Mouse (Mus musculus): Measurements from ENCODE around the gene Akap13. TPM values are rescaled to one million over a fixed set of nuclear protein-coding genes. Genes with fewer than 3 reads are reported as not detected.

Gene Akap13
- polyA plus RNA-seq, 1 experiment, result 13.2 TPM

DNA sequence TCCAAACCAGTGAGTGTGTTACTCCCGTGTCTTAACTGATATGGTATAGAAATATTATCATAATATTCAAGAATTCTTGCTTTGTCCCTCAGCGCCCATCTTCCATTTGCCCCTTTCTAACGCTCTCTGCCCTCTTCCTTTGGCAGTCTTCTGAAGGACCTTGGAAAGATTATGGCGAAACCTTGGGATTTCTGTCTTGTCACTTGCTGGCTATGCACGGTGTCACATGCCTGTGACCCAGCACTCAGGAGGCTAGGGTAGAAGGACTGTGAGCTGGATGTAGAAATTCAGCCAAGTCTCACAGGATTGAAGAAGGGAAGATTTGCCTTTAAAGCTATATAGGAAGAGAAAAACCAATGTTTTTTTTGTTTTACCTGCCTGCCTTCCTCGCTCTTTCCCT is 212.2 kb downstream of the Akap13 start:
- H3K27me3 ChIP-seq (replicated peaks; ENCODE audit: control insufficient read depth, insufficient read depth, low read length), result no peaks in the 10 kb centered on the region
- 94% methylated on average over 6 of the region's 6 CpGs for WGBS
- H3K27ac ChIP-seq (ENCODE audit: insufficient read depth, low read depth, low read length), result no peak overlapping the region
- peaks cover 1% of the 10 kb centered on the region; the same call in 1 of the 2 replicates for H3K36me3 ChIP-seq (ENCODE audit: control insufficient read depth, insufficient read depth, low read length)
- no peak for TF ChIP-seq CTCF (conservative IDR thresholded peaks at IDR 0.05; ENCODE audit: insufficient read depth, insufficient read length, low read depth, low read length)
- no peak for TF ChIP-seq POLR2A (IDR thresholded peaks at IDR 0.05; ENCODE audit: low read depth, low read length)
- no peak for DNase-seq
- no peaks in the 10 kb centered on the region; the same call in 1 of the 2 replicates for H3K4me1 ChIP-seq (ENCODE audit: control insufficient read depth, insufficient read depth, low read length)
- H3K4me3 ChIP-seq (ENCODE audit: insufficient read depth, low read depth, low read length), result no peak overlapping the region

DNA sequence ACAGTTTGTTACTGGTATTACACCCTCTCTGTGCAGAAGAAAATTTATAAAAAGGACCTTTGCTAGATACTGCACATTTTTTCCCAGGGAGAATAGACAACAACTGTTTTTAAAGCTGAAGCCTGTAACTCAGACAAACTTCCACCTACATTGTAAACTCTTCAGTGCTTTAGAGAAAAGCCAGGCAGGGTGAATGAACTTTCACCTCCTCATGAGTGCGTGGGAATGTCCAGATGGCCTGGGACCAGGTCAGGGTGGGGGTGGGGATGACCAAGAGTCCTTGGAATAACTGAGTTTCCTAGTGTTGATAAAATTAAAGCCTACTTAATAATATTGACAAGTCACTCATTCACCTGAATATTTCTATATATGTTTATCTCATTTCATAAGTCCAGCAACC is 213.1 kb downstream of the Akap13 start:
- peaks cover 2% of the 10 kb centered on the region; the same call in 1 of the 2 replicates for H3K36me3 ChIP-seq (ENCODE audit: control insufficient read depth, insufficient read depth, low read length)
- WGBS, result 36% methylated on average over 1 of the region's 1 CpGs
- TF ChIP-seq POLR2A (IDR thresholded peaks at IDR 0.05; ENCODE audit: low read depth, low read length) (no peak), CTCF (conservative IDR thresholded peaks at IDR 0.05; ENCODE audit: insufficient read depth, insufficient read length, low read depth, low read length) (no peak)
- no peaks in the 10 kb centered on the region; the same call in 1 of the 2 replicates for H3K4me1 ChIP-seq (ENCODE audit: control insufficient read depth, insufficient read depth, low read length)
- no peaks in the 10 kb centered on the region for H3K27me3 ChIP-seq (replicated peaks; ENCODE audit: control insufficient read depth, insufficient read depth, low read length)
- H3K4me3 ChIP-seq (ENCODE audit: insufficient read depth, low read depth, low read length), result no peak overlapping the region
- no peak overlapping the region for H3K27ac ChIP-seq (ENCODE audit: insufficient read depth, low read depth, low read length)
- DNase-seq, result no peak

DNA sequence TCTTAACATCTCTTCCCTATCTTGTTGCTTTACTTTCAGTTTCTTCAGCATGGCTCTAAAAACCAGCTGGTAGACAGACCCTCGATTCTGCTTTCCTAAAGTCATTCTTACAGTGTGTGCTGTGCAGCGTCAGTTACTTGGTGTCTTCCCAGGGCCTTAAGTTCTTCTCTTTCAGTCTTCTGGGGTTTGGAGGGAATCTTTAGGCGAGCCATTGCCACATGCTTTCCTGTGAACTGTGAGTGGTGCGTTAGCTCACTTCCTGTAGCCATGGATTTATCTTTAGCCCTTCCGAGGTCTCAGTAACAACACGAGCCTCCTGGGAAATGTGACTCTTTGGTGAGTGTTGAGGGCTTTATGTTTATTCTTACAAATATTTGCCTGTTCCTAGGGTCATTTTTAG is 214.1 kb downstream of the Akap13 start:
- no peak overlapping the region for H3K4me3 ChIP-seq (ENCODE audit: insufficient read depth, low read depth, low read length)
- peak; percentile 36 for DNase-seq

DNA sequence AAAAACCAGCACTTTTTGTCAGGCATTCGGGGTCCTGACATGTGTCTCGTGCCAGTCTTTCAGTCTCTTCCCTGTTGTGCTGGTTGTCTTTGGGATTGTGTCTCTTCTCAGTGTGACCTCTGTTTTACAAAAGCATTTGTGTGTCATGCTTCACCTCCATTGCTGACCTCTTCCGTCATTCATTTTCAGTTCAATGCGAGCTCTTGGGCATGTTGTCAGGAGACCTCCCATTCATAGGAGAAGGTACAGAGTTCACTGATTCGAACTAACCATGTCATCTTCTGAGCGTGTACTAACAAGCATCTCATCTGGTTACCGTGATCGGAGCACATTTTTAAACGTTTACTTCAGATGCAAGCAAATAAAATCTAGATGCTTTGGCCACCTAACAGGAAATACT is 224.3 kb downstream of the Akap13 start:
- TF ChIP-seq CTCF (conservative IDR thresholded peaks at IDR 0.05; ENCODE audit: insufficient read depth, insufficient read length, low read depth, low read length) (no peak), POLR2A (IDR thresholded peaks at IDR 0.05; ENCODE audit: low read depth, low read length) (no peak)
- 66% methylated on average over 9 of the region's 9 CpGs for WGBS
- H3K27me3 ChIP-seq (replicated peaks; ENCODE audit: control insufficient read depth, insufficient read depth, low read length), result no peaks in the 10 kb centered on the region
- H3K4me3 ChIP-seq (ENCODE audit: insufficient read depth, low read depth, low read length), result no peak overlapping the region
- 0 out of 2 replicates have a peak, but pooled peaks cover 4% of the 10 kb centered on the region for H3K4me1 ChIP-seq (ENCODE audit: control insufficient read depth, insufficient read depth, low read length)
- H3K27ac ChIP-seq (ENCODE audit: insufficient read depth, low read depth, low read length), result no peak overlapping the region
- peak; percentile 29 for DNase-seq
- H3K36me3 ChIP-seq (ENCODE audit: control insufficient read depth, insufficient read depth, low read length), result peaks cover 6% of the 10 kb centered on the region; the same call in 1 of the 2 replicates

More for the DNA sequence above, 214.1 kb downstream of the Akap13 start:
- Histone ChIP-seq H3K36me3 (ENCODE audit: control insufficient read depth, insufficient read depth, low read length) (peaks cover 2% of the 10 kb centered on the region; the same call in 1 of the 2 replicates), H3K4me1 (ENCODE audit: control insufficient read depth, insufficient read depth, low read length) (no peaks in the 10 kb centered on the region; the same call in 1 of the 2 replicates), H3K27ac (ENCODE audit: insufficient read depth, low read depth, low read length) (peak overlapping the region; percentile 27; the same call in 1 of the 2 replicates), H3K27me3 (replicated peaks; ENCODE audit: control insufficient read depth, insufficient read depth, low read length) (no peaks in the 10 kb centered on the region)
- no peak for TF ChIP-seq CTCF (conservative IDR thresholded peaks at IDR 0.05; ENCODE audit: insufficient read depth, insufficient read length, low read depth, low read length)
- TF ChIP-seq POLR2A (IDR thresholded peaks at IDR 0.05; ENCODE audit: low read depth, low read length), result no peak
- 59% methylated on average over 6 of the region's 6 CpGs for WGBS

DNA sequence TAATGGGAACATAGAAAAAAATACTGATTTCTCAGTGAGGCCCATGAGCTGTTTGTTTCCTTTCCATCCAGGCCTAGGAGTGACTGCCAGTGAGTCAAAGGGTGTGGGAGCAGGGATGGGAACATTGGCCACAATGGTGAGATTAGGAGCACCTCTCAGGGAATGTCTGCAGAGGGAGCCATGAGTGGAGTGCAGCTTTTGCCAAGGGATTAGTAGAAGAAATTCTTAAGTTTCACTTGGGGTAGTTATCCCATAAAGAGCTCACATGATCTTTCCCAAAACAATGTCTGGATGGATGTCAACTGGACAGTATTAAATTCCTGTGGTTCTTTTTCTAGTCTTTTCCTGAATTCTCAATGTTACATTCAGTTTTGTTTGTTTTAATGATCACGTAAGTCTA is 227.6 kb downstream of the Akap13 start:
- DNase-seq, result no peak
- TF ChIP-seq CTCF (conservative IDR thresholded peaks at IDR 0.05; ENCODE audit: insufficient read depth, insufficient read length, low read depth, low read length) (no peak), POLR2A (IDR thresholded peaks at IDR 0.05; ENCODE audit: low read depth, low read length) (no peak)
- H3K4me3 ChIP-seq (ENCODE audit: insufficient read depth, low read depth, low read length), result no peak overlapping the region
- H3K27me3 ChIP-seq (replicated peaks; ENCODE audit: control insufficient read depth, insufficient read depth, low read length), result no peaks in the 10 kb centered on the region
- 80% methylated on average over 1 of the region's 1 CpGs for WGBS
- H3K36me3 ChIP-seq (ENCODE audit: control insufficient read depth, insufficient read depth, low read length), result peaks cover 3% of the 10 kb centered on the region; the same call in 1 of the 2 replicates
- H3K27ac ChIP-seq (ENCODE audit: insufficient read depth, low read depth, low read length), result no peak overlapping the region
- H3K4me1 ChIP-seq (ENCODE audit: control insufficient read depth, insufficient read depth, low read length), result 0 out of 2 replicates have a peak, but pooled peaks cover 4% of the 10 kb centered on the region

DNA sequence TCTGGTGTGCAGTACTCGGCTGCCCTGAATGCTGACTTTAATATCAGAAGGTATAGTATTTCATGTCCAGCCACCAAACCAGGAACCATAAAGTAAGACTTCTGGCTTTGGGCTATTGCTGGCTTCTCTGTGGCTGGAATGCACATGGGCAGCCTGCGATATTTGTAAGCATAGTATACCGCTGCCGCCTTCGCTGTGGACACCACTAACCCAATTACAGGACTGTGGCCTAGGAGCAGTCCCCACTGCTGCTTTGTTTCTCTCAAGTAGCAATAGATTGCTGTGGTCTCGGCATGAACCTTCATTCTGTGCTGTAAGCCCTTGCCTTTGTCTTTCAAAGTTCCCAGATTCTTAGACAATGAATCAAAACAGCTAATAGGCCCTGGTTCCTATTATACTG is 228.1 kb downstream of the Akap13 start:
- H3K27me3 ChIP-seq (replicated peaks; ENCODE audit: control insufficient read depth, insufficient read depth, low read length), result no peaks in the 10 kb centered on the region
- no peak overlapping the region for H3K27ac ChIP-seq (ENCODE audit: insufficient read depth, low read depth, low read length)
- DNase-seq, result no peak
- TF ChIP-seq POLR2A (IDR thresholded peaks at IDR 0.05; ENCODE audit: low read depth, low read length), result no peak
- no peak for TF ChIP-seq CTCF (conservative IDR thresholded peaks at IDR 0.05; ENCODE audit: insufficient read depth, insufficient read length, low read depth, low read length)
- H3K36me3 ChIP-seq (ENCODE audit: control insufficient read depth, insufficient read depth, low read length), result peaks cover 1% of the 10 kb centered on the region; the same call in 1 of the 2 replicates
- H3K4me1 ChIP-seq (ENCODE audit: control insufficient read depth, insufficient read depth, low read length), result 0 out of 2 replicates have a peak, but pooled peaks cover 4% of the 10 kb centered on the region
- no peak overlapping the region for H3K4me3 ChIP-seq (ENCODE audit: insufficient read depth, low read depth, low read length)
- 90% methylated on average over 6 of the region's 6 CpGs for WGBS

DNA sequence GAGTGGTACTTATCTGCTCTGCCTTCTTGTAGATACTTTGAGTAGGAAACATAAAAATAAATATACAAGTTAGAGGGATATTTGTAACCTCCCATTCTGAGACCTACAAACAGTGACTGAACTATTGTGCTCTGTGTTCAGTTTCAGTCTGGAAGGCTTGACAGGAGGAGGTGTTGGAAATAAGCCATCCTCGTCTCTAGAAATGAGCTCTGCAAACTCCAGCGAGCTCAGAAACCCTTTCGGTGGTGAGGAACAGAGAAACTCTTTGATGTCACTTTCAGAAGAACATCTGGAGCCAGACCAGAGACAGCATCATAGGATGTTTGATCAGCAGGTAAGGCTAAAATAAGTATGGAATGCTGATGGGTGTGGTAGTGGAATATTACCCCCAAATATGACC is 229.6 kb downstream of the Akap13 start:
- WGBS, result 72% methylated on average over 3 of the region's 3 CpGs
- no peak overlapping the region for H3K4me3 ChIP-seq (ENCODE audit: insufficient read depth, low read depth, low read length)

More for the DNA sequence above, 229.6 kb downstream of the Akap13 start:
- no peak overlapping the region for H3K27ac ChIP-seq (ENCODE audit: insufficient read depth, low read depth, low read length)
- DNase-seq, result no peak
- H3K36me3 ChIP-seq (ENCODE audit: control insufficient read depth, insufficient read depth, low read length), result peaks cover 1% of the 10 kb centered on the region; the same call in 1 of the 2 replicates
- H3K27me3 ChIP-seq (replicated peaks; ENCODE audit: control insufficient read depth, insufficient read depth, low read length), result no peaks in the 10 kb centered on the region
- no peaks in the 10 kb centered on the region for H3K4me1 ChIP-seq (ENCODE audit: control insufficient read depth, insufficient read depth, low read length)
- TF ChIP-seq POLR2A (IDR thresholded peaks at IDR 0.05; ENCODE audit: low read depth, low read length) (no peak), CTCF (conservative IDR thresholded peaks at IDR 0.05; ENCODE audit: insufficient read depth, insufficient read length, low read depth, low read length) (no peak)
